Mouse (Mus musculus): ENCODE data around the gene Gpc3.

The Gpc3 gene

GRCm38 (mm10) chrX:52558526-52558925 is 55.2 kb downstream of the Gpc3 start:
- DNase-seq (ENCODE audit: low read depth, low spot score) = no peak

- no peak for DNase-seq (ENCODE audit: low read depth, low spot score)
Measured at GRCm38 (mm10) chrX:52557489-52557888, 56.3 kb downstream of the Gpc3 start.

GRCm38 (mm10) chrX:52551296-52551695 is 62.5 kb downstream of the Gpc3 start:
- no peak for DNase-seq (ENCODE audit: low read depth, low spot score)

DNA sequence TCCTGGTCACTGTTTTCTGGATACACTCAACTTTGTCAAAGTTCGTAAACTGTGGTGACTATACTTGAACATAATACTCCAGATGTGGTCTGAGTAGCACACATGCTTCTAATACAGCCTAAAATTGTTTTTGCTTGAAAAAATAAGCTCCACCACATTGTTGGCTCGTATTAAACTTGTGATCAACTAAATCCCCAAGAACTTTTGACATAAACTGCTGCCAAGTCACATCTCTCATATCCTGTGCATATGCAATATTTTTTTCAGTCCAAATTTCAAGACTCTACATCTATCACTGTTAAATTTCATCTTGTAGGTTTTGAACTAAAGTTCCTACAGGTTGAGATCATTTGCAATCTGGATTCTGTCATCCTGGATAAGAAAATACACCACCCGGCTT is 69.1 kb downstream of the Gpc3 start:
- DNase-seq (ENCODE audit: low read depth, low spot score) = no peak

GRCm38 (mm10) chrX:52537282-52537681 is 76.5 kb downstream of the Gpc3 start:
- DNase-seq (ENCODE audit: low read depth, low spot score) = no peak

GRCm38 (mm10) chrX:52533766-52534165 is 80.0 kb downstream of the Gpc3 start:
- DNase-seq (ENCODE audit: low read depth, low spot score) = no peak

DNA sequence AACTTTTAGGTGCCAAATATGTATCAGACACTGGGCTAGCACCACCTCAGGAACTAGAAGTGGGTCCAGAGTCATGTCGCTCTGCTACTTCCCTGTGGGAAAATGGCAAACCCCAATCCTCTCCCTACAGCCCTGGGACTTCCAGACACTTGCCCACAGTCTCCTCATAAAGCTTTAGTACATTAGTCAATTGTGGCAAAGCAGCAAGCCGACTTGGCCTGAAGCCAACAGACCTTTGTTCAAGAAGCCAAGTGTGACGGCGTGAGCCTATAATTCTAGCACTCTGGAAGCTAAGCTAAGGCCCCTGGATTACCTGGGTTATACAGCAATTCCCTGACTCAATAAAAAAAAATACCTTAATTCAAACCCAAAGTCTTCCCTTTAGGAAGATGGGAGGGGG is 80.7 kb downstream of the Gpc3 start:
- no peak for DNase-seq (ENCODE audit: low read depth, low spot score)

DNA sequence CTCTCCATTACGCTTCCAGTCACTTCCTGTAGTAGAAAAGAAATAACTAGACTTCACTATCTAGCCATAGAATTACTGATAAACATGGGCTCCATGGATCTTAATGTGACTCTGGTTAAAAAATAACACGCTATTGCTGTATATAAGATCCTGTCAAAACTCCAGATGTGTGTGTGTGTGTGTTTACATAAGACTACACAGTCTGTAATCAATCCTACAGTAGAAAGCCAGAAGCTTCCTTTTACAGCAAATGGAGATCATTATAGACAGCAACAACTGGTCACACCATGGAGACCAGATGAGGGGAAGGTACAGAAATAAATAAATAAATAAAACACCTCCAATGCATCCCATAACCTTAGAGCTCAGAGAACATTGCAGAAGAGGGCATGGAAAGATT is 81.6 kb downstream of the Gpc3 start:
- no peak for DNase-seq (ENCODE audit: low read depth, low spot score)

DNA sequence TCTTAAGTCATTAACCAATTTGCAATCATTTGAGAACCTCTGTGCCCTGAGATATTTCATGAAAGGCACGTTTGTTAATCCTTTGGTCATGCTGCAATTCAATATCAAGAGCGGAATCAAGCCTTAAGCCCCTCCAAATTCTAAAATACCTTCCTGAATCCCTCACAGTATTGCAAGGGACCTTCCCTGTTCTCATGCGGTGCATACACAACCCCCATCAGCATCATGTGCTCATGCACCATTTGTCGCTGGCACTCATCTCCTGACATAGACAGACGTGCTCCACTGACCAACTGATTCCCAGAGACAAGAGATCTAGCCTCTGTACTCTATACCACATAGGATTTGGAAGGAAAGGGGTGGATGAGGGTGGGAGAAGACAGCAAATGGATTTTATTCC is 87.7 kb downstream of the Gpc3 start:
- no peak for DNase-seq (ENCODE audit: low read depth, low spot score)

GRCm38 (mm10) chrX:52525132-52525531 is 88.6 kb downstream of the Gpc3 start:
- no peak for DNase-seq (ENCODE audit: low read depth, low spot score)

DNA sequence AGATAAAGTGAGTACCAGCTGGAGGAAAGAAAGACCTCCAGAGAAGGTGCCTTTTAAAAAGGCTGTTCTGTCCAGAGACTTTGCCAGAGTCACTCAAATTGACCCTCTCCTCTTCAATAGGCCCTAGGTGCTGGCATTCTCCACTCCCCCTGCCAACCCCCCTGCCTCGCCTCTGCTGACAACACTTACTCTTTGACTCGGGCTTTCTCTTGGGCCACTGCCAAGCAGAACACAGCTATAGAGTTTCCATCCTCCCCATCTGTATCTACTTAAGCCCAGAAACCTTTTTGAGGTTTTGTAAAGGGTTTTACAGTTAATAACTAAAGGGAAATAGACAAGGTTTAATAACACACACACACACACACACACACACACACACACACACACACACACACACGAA is 99.2 kb downstream of the Gpc3 start:
- no peak for DNase-seq (ENCODE audit: low read depth, low spot score)

DNA sequence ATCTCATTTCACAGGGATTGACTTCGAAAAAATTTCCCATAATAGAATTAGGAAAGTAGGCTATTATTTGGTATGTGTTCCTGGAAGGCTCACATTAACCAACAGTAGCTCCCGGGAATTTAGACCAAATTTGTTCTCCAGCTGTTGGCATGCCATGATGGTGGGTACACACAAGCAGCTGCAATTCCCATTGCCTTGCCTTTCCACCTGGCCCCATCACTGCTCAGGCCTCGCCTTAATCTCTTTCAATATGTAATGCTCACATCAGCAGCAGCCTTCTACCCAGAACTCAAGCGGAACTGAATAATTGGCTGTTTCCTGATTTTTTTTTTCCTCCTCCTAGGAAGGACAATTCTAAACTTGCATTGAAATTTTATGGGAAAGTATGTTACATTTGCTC is 102.6 kb downstream of the Gpc3 start:
- DNase-seq (ENCODE audit: low read depth, low spot score) = no peak

DNA sequence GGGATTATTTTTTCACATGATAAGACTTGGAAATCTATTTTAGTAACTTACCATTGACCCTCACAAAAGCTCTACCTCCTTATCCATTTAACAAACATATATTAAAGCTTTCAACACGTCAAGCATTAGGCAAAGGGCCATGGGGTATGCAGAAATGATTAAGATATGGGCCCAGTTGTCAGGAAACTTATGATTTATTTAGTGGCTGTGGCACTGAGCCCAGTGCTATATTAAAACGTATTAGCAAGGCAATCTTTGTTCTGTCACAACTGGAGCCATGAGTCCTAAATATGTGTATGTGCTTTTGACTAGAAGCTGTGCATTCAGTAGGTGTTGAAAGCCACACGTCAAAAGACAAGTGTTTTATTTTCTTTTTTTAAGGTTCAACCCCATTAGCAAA is 109.9 kb downstream of the Gpc3 start:
- no peak for DNase-seq (ENCODE audit: low read depth, low spot score)

DNA sequence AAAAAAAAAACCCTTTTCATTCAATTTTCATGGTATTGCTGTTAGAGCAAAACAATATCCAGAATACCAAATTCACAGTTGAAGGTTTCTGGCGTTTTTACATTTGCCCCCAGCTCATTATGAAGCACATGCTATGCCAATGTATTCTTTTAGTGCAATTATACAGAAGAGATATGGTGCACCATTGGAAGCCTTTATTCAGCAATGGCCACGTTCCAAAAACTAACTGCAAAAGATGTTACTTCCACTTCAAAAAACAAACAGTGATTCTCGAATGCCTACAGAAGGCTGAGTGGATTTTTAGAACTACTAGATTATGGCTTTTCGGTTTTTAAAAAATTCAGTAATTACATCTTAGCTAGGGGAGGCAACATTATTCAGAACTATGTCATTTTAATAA is 124.3 kb downstream of the Gpc3 start:
- no peak for DNase-seq (ENCODE audit: low read depth, low spot score)

DNA sequence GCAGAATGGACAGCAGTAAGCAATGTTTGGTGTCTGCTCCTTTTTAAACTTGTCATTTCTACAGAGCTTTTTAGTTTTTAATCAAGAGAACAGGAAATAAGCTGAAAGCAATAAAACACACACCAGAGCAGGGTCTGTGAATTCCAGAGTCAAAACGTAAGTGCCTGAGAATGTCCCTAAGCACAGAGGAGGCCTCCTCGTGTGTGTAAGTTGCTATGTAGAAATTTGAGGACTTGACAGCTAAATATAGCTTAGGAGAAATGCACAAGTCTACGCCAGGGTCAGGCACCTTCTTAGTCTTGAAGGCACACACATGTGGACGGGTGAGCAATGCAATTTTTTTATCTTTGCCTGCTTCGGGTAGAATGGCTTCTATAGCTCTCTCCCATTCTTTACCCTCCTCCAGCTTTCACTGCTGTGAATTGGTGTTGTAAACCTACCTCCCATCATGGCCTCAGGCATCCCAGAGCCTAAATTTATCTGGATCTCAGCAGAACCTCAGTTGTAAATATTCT is 158.6 kb downstream of the Gpc3 start:
- no peak for DNase-seq (ENCODE audit: low read depth, low spot score)

- peak; percentile 60 for DNase-seq (ENCODE audit: low read depth, low spot score)
Measured at GRCm38 (mm10) chrX:52453445-52454182, 160.1 kb downstream of the Gpc3 start.

GRCm38 (mm10) chrX:52449177-52449576 is 164.6 kb downstream of the Gpc3 start:
- no peak for DNase-seq (ENCODE audit: low read depth, low spot score)

- DNase-seq (ENCODE audit: low read depth, low spot score) = no peak
Measured at GRCm38 (mm10) chrX:52448496-52448895, 165.3 kb downstream of the Gpc3 start.

- no peak for DNase-seq (ENCODE audit: low read depth, low spot score)
Measured at GRCm38 (mm10) chrX:52446530-52446929, 167.2 kb downstream of the Gpc3 start.

DNA sequence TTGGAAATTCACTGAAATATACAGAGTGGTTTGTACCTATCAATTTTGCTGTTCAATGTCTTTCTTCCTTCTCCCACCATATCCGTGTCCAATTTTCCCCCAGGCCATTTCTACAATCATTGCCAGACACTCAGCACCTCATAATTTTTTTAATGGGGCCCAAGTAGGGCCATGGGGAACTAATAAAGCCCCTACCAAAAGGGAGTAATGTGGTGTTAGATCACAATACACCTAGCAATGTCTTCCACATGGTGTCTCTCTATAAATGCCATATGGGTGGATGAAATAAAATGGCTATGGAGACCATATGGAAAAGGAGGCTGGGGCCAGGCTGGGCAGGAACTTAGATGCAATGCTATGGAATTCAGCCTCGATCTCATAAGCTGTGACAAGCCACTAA is 168.8 kb downstream of the Gpc3 start:
- no peak for DNase-seq (ENCODE audit: low read depth, low spot score)

GRCm38 (mm10) chrX:52441798-52442197 is 172.0 kb downstream of the Gpc3 start:
- DNase-seq (ENCODE audit: low read depth, low spot score) = no peak

- no peak for DNase-seq (ENCODE audit: low read depth, low spot score)
Measured at GRCm38 (mm10) chrX:52439421-52439820, 174.3 kb downstream of the Gpc3 start.

DNA sequence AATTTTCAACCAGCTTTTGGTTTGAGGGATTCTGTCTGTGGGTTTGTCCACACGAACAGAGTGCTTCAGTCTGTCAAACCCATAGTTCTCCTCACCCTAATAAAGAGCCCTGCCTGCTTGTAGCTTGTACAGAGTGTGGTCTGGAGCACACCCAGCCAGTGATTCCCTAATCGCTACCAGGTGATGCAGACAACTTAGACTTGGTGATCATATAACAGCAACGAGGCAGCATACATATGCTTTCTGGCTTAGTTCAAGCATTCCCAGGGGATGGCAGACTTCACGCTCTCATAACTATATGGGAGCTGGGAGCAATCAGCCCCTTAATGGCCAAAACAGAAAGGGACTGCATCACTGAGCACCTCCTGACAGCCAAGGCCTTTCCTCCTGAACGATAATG is 188.1 kb downstream of the Gpc3 start:
- DNase-seq (ENCODE audit: low read depth, low spot score) = no peak

DNA sequence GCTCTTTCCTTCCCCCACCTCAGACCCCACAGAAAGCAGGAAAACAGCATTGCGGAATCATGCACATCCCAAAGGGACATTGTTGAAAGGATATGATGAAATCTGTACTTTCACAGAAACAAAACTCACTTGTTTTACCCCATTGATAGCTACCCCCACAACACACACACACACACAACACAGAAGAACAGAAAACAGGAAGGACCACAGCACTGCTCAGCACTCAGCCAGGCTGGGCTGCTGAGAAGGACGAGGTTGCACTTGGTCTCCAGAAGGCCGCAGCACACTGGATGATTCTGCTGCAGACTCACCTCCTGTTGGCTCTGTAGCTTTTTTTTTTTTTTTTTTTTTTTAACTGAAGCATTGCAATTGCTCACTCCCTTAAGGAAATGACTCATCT is 193.9 kb downstream of the Gpc3 start:
- DNase-seq (ENCODE audit: low read depth, low spot score) = no peak
